Mouse (Mus musculus) megakaryocyte-erythroid progenitor cell, adult 5-6 weeks (primary cell): Measurements from ENCODE around the gene BC016579. TPM values are rescaled to one million over a fixed set of nuclear protein-coding genes. Genes with fewer than 3 reads are reported as not detected.

ENCODE experiments used
- ATAC-seq: replicated peaks from 2 replicates; pipeline ENCODE4 v1.8.0; 2016; ENCODE audit warnings: mild to moderate bottlenecking, inconsistent platforms; ENCODE audit not compliant: severe bottlenecking, poor library complexity, low FRiP score, low TSS enrichment
- total RNA-seq, 2 experiments: library from RNA; stranded (forward) in 1 of 2; stranded (reverse) in 1 of 2; fragments of 200-1000, 215-1000 nt in 1 of 2; fragments of >200 nt in 1 of 2; fragmentation: Nextera tagmentation in 1 of 2; gene quantifications; 2 replicates each; pipeline ENCODE4 v1.2.3; 2014 to 2017

BC016579 gene
- total RNA-seq, 2 experiments from 2014 or later = not detected

DNA sequence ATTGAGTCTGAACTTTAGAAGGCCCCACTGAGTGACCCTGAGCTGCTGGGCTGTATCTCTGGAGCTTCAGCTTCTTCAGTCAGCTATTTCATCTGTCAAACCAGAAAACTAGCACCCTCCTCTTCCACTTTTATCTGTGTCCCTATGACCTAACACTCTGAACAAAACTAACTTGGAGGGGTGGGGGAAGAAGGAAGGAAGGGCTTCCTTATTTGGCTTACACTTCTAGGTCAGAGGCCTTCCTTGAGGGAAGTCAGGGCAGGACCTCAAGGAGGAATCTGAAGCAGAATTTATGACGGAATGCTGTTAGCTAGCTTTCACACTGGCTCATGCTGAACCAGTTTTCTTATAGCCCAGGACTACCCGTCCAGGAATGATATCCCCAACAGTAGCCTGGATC, 2.4 kb downstream of the BC016579 start:
- ATAC-seq = no peak

GRCm38 (mm10) chr16:45644380-45644779, 9.5 kb downstream of the BC016579 start:
- peak; percentile 86 for ATAC-seq

- ATAC-seq = no peak
Measured at GRCm38 (mm10) chr16:45643944-45644343, 9.9 kb downstream of the BC016579 start.

- no peak for ATAC-seq
Measured at GRCm38 (mm10) chr16:45641301-45641700, 12.6 kb downstream of the BC016579 start.

- ATAC-seq = no peak
Measured at GRCm38 (mm10) chr16:45640070-45640762, 13.7 kb downstream of the BC016579 start.

GRCm38 (mm10) chr16:45635826-45636225, 18.0 kb downstream of the BC016579 start:
- no peak for ATAC-seq

- ATAC-seq = no peak
Measured at GRCm38 (mm10) chr16:45632420-45632819, 21.4 kb downstream of the BC016579 start.

DNA sequence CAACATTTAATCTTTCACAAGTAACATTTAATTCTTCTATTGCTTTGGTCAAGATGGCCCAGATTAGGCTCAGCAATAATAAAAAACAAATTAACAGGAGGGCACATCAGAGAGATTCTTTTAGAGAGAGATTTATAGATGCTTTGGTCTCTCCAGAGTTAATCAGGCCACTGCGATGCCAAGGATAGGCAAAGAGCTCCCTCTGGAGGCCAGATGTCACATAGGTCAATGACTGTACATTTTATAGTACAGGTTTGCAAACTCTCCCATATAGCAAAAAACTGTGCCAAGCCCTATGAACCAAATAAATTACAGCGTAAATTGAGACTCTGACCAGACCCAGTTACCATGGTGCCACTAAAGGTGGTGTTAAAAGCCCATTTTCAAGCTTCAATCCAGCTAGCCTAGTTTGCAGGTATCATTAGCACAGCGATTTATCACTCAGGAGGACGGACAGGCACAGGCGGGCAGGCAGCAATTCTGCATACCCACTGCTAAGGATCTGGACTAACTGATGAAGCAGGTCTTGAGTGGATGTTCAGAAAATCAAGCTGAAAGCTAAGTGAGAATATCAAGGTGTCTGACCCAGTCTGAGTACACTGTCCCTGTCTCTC, 23.4 kb downstream of the BC016579 start:
- ATAC-seq = peak; percentile 90

DNA sequence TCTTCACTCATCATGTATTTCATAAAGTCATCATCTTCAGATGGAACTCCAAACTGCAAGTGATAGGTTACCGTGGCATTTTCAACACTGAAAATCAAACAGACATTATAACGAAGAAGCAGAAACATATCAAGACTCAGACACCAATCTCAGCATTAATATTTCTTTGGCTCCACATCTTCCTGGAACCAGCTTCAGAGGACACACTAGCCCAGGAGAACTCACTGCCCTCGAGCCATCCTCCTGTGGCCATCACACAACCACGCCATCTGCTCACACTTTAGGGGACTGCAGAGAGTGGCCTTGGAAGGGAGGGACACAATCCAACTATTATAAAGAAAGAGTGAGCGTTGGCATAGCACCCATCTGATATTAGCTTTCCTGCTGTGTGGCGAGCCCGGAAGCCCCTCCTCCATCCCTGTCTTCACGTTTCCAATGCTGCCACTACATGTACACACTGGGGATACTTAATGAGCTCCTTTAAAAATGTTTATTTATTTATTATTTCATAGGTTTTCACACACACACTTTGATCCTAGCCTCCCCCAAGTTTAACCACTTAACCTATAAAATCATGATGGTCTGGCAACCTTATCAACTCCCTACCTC, 24.3 kb downstream of the BC016579 start:
- no peak for ATAC-seq

GRCm38 (mm10) chr16:45625342-45625741, 28.5 kb downstream of the BC016579 start:
- 0 out of 2 replicates have a peak, but pooled peaks have one; percentile 11 for ATAC-seq

DNA sequence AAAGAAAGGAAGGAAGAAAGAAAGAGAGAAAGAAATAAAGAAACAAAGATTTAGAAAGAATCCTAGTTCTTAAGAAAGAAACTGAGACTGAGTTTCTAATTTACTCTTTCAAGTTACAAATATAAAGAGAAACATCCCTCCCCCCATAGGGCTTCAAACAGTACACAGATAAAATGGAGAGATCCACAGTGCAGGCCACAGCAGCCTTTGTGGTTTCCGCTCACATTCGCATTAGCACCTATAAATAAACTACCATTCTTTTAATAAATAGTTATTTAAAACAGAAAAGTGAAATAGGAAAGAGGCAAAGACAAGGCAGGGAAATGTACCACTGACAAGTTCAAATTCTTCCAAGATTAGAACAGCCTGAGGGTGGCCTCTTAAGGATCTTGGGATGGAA, 29.1 kb downstream of the BC016579 start:
- no peak for ATAC-seq

DNA sequence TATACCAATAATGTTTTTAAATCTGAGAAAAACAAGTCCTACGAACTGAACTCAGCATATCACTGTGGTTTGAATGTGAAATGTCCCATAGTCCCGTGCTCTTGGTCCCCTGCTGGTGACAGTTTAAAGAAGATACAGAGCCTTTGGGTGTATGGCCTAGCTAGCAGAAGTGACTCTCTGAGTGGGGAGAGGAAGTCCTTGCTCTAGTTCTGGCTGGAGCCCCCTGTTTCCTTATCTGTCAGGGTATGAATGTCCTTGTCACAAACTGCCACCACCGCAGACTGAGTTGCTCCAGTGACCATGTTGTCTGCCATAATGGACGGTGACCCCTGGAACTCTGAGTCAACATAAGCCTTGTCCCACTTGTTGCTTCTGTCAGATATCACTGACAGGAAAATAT, 30.6 kb downstream of the BC016579 start:
- 0 out of 2 replicates have a peak, but pooled peaks have one; percentile 35 for ATAC-seq

GRCm38 (mm10) chr16:45619751-45620375, 34.0 kb downstream of the BC016579 start:
- ATAC-seq = peak; percentile 58

- ATAC-seq = no peak
Measured at GRCm38 (mm10) chr16:45615944-45616343, 37.9 kb downstream of the BC016579 start.

- no peak for ATAC-seq
Measured at GRCm38 (mm10) chr16:45613247-45613646, 40.6 kb downstream of the BC016579 start.

DNA sequence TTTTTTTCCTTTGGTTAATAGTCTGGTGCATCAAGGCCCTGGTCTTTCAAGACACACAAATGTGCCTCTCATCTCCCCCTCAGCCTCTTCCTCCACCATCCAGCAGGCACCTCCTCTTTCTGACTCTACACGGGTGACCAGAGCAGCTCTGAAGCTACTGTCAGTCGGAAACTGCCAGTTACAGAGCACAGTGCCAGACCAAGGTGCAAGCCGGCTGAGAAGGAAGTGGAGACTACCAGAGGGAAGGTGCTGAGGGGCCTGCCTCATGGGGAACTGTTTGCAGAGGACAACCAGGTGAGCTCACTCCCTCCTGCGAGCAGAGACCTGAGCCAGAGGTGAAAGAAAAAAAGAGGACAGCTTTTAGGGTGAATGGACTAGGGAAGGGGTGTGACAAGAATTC, 43.6 kb downstream of the BC016579 start, which contains the start of gene Gcsam:
Gcsam (plus strand) TSS at position 114 of the 400 bp plus-strand sequence.
- ATAC-seq = no peak

- peak; percentile 96 for ATAC-seq
Measured at GRCm38 (mm10) chr16:45609300-45609699, 44.6 kb downstream of the BC016579 start.

- 0 out of 2 replicates have a peak, but pooled peaks have one; percentile 19 for ATAC-seq
Measured at GRCm38 (mm10) chr16:45608481-45608954, 45.4 kb downstream of the BC016579 start.

GRCm38 (mm10) chr16:45595494-45595893, 58.4 kb downstream of the BC016579 start:
- ATAC-seq = no peak

DNA sequence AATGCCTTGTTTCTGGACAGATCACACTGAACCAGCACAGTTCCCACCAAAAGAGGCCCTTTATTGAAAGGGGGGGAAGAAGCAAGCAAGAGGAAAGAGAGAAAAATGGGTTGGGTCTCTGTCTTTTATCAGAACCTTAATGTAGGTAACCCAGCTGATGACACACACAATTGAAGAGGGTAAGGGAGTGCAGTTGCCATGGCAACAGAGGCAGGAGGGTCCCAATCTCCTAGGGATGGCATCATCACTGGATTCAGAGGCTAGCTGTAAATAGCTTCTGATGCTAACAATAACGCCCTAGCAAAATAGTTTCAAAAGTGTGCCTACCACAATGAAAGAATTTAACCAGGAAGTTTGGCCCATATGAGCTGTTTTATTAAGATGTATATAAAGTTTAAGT, 60.2 kb downstream of the BC016579 start:
- no peak for ATAC-seq
